Mouse (Mus musculus): Measurements from ENCODE around the gene Serpinf2.

The Serpinf2 gene

GRCm38 (mm10) chr11:75439363-75439762, at the start of gene Serpinf2:
Gene Serpinf2, minus strand, starts transcription at chr11:75439591.
- in situ Hi-C loops (cut with MboI), result no loop called here

- in situ Hi-C loops (cut with MboI), result no loop called here
Measured at GRCm38 (mm10) chr11:75487496-75487895, 48.1 kb upstream of the Serpinf2 start.

- in situ Hi-C loops (cut with MboI), result no loop called here
Measured at GRCm38 (mm10) chr11:75486601-75487285, 47.4 kb upstream of the Serpinf2 start, which contains the start of gene Prpf8. Gene Prpf8, plus strand, starts transcription at chr11:75486816.

GRCm38 (mm10) chr11:75486192-75486591, 46.8 kb upstream of the Serpinf2 start:
- in situ Hi-C loops (cut with MboI), result no loop called here

- in situ Hi-C loops (cut with MboI), result no loop called here
Measured at GRCm38 (mm10) chr11:75473376-75473775, 34.0 kb upstream of the Serpinf2 start.

GRCm38 (mm10) chr11:75472469-75473081, 33.2 kb upstream of the Serpinf2 start:
- in situ Hi-C loops (cut with MboI), result no loop called here

GRCm38 (mm10) chr11:75470675-75471074, 31.3 kb upstream of the Serpinf2 start:
- in situ Hi-C loops (cut with MboI), result no loop called here

- in situ Hi-C loops (cut with MboI), result no loop called here
Measured at GRCm38 (mm10) chr11:75469261-75469660, 29.9 kb upstream of the Serpinf2 start.

GRCm38 (mm10) chr11:75468410-75468809, 29.0 kb upstream of the Serpinf2 start:
- in situ Hi-C loops (cut with MboI), result no loop called here

- in situ Hi-C loops (cut with MboI), result no loop called here
Measured at GRCm38 (mm10) chr11:75467512-75468215, 28.3 kb upstream of the Serpinf2 start.

- in situ Hi-C loops (cut with MboI), result no loop called here
Measured at GRCm38 (mm10) chr11:75466731-75467505, 27.5 kb upstream of the Serpinf2 start.

GRCm38 (mm10) chr11:75465051-75465450, 25.7 kb upstream of the Serpinf2 start:
- in situ Hi-C loops (cut with MboI), result no loop called here

- in situ Hi-C loops (cut with MboI), result no loop called here
Measured at GRCm38 (mm10) chr11:75464417-75464816, 25.0 kb upstream of the Serpinf2 start.

- in situ Hi-C loops (cut with MboI), result no loop called here
Measured at GRCm38 (mm10) chr11:75463624-75464023, 24.2 kb upstream of the Serpinf2 start.

- in situ Hi-C loops (cut with MboI), result no loop called here
Measured at GRCm38 (mm10) chr11:75462865-75463336, 23.5 kb upstream of the Serpinf2 start.

- in situ Hi-C loops (cut with MboI), result no loop called here
Measured at GRCm38 (mm10) chr11:75462253-75462783, 22.9 kb upstream of the Serpinf2 start.

GRCm38 (mm10) chr11:75461743-75462252, 22.4 kb upstream of the Serpinf2 start:
- in situ Hi-C loops (cut with MboI), result no loop called here

GRCm38 (mm10) chr11:75460844-75461742, 21.7 kb upstream of the Serpinf2 start, which contains the start of gene Tlcd2:
Gene Tlcd2, plus strand, starts transcription at chr11:75461715.
- in situ Hi-C loops (cut with MboI), result no loop called here

GRCm38 (mm10) chr11:75460103-75460843, 20.9 kb upstream of the Serpinf2 start:
- in situ Hi-C loops (cut with MboI), result no loop called here

- in situ Hi-C loops (cut with MboI), result no loop called here
Measured at GRCm38 (mm10) chr11:75459751-75460102, 20.3 kb upstream of the Serpinf2 start.

Data from mature B cell (primary cell).